Mouse (Mus musculus) forebrain, embryonic 14.5 days (tissue): ENCODE measurements around the gene Dlgap4. TPM values are rescaled to one million over a fixed set of nuclear protein-coding genes. Genes with fewer than 3 reads are reported as not detected.

Experiments
- ATAC-seq: fragments of 200-750 bp; cut with Nextera tagmentation; 2 replicates; pipeline ENCODE4 v1.8.0; 2017; ENCODE audit warnings: mild to moderate bottlenecking, moderate library complexity
- DNase-seq: peaks from one replicate; pipeline ENCODE4 v3.0.0-alpha.2; 2015; ENCODE audit warnings: low spot score
- H3K27ac ChIP-seq: fragments of 300-500 bp; sonication (generic); 2 replicates; pipeline ENCODE4 v1.5.1; 2014; ENCODE audit warnings: low read depth, mild to moderate bottlenecking, control low read depth, low read length, moderate library complexity
- H3K27me3 ChIP-seq: fragments of 300-500 bp; sonication (generic); replicated peaks from 2 replicates; pipeline ENCODE4 v1.6.1; 2014; ENCODE audit warnings: low read length, control low read depth, mixed read lengths; ENCODE audit not compliant: control insufficient read depth, insufficient read depth
- H3K36me3 ChIP-seq: fragments of 300-500 bp; sonication (generic); 2 replicates; pipeline ENCODE4 v1.6.1; 2014; ENCODE audit warnings: low read length, control low read depth; ENCODE audit not compliant: control insufficient read depth, insufficient read depth
- H3K4me1 ChIP-seq: fragments of 300-500 bp; sonication (generic); 2 replicates; pipeline ENCODE4 v1.6.1; 2014; ENCODE audit warnings: antibody characterized with exemption, low read length, control low read depth; ENCODE audit not compliant: control insufficient read depth, insufficient read depth
- H3K4me2 ChIP-seq: fragments of 300-500 bp; sonication (generic); 2 replicates; pipeline ENCODE4 v1.6.1; 2014; ENCODE audit warnings: mild to moderate bottlenecking, control low read depth, low read length
- H3K4me3 ChIP-seq: fragments of 300-500 bp; sonication (generic); 2 replicates; pipeline ENCODE4 v1.5.1; 2014; ENCODE audit warnings: low read depth, low read length, control low read depth
- H3K9ac ChIP-seq: fragments of 300-500 bp; sonication (generic); 2 replicates; pipeline ENCODE4 v1.6.1; 2014; ENCODE audit warnings: mild to moderate bottlenecking, low read length, control low read depth, moderate library complexity
- H3K9me3 ChIP-seq: fragments of 300-500 bp; sonication (generic); replicated peaks from 2 replicates; pipeline ENCODE4 v1.6.1; 2016; ENCODE audit warnings: low read length, control low read depth, mixed read lengths; ENCODE audit not compliant: control insufficient read depth
- WGBS: fragments of 180-500 bp; shearing (Covaris S2); extraction: QIAGEN DNeasy Blood & Tissue Kit; methylation state at CpG from one replicate; pipeline ENCODE4 v1.1.7; 2014; 5-methylcytosine and 5-hydroxymethylcytosine counted together
- polyA plus RNA-seq: library from polyadenylated mRNA; unstranded; fragments of >200 nt; fragmentation: Nextera tagmentation; extraction: Ambion mirVana; gene quantifications from 2 replicates; pipeline ENCODE4 v1.2.1, GENCODE M21; 2014

Dlgap4 gene
- polyA plus RNA-seq, 1 experiment from 2014 or later: 307 TPM

DNA sequence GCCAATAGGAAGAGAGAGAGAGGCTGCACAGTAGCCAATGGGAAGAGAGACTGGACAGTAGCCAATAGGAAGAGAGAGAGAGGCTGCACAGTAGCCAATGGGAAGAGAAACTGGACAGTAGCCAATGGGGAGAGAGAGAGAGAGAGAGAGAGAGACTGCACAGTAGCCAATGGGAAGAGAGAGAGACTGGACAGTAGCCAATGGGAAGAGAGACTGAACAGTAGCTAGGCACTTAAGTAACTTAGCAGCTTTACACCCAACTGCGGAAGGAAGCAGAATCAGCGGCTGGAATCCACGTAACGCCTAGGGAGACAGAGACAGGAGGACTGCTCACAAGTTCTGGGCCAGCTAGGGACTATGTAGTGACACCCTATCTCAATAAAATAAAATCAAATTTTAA, 191.1 kb downstream of the Dlgap4 start:
- 86% methylated on average over 4 of the region's 4 CpGs for WGBS
- H3K9ac ChIP-seq: no peak overlapping the region
- no peak for DNase-seq

DNA sequence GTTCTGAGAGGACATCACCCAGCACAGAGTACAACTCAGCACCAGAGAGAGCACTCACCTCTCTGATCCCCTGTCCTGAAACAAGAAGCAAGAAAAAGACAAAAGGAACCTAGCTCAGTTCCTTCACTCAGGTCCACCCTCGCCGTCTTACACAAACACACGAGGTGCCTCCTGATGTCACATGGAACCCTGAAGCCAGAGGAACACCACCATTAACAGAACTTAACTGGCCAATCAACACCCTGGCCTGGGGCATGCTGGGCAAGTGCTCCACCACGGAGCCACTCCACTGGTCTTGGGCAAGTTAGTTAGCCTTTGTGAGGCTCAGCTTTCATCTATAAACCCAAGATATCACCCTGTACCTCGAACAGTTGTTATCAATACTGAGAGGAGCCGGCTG, 193.4 kb downstream of the Dlgap4 start:
- Histone ChIP-seq H3K27me3 (no peaks in the 10 kb centered on the region), H3K4me2 (no peak overlapping the region), H3K36me3 (no peaks in the 10 kb centered on the region), H3K9me3 (no peaks in the 10 kb centered on the region), H3K27ac (no peak overlapping the region), H3K4me1 (no peaks in the 10 kb centered on the region), H3K4me3 (no peak overlapping the region), H3K9ac (no peak overlapping the region)
- WGBS: 74% methylated on average over 6 of the region's 6 CpGs
- ATAC-seq (no peak), DNase-seq (no peak)

More for the DNA sequence above, 191.1 kb downstream of the Dlgap4 start:
- Histone ChIP-seq H3K27ac (no peak overlapping the region), H3K36me3 (no peaks in the 10 kb centered on the region), H3K27me3 (no peaks in the 10 kb centered on the region), H3K9me3 (no peaks in the 10 kb centered on the region), H3K4me2 (no peak overlapping the region), H3K4me1 (no peaks in the 10 kb centered on the region), H3K4me3 (no peak overlapping the region)
- no peak for ATAC-seq

DNA sequence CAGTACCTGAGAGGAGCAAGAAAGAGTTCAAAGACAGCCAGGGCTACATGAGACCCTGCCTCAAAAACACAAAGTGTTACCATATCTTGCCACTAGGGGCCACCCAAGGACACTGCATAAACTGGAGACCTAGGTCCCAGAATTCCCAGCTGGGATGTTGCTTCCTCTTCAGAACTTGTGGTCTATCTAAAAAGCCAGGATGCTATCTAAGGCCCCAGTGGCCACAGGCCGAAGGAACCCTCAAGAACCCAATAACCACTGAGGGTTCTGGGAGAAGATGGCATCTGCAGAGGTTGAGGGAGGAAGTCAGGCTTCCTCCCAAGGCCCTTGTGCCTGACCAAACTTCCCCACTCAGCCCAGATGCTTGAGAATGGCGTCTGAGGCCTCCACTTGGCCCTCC, 196.1 kb downstream of the Dlgap4 start:
- H3K36me3 ChIP-seq: no peaks in the 10 kb centered on the region
- DNase-seq: peak; percentile 88
- WGBS: 58% methylated on average over 2 of the region's 2 CpGs
- no peak overlapping the region for H3K4me2 ChIP-seq
- ATAC-seq: peak; percentile 46; the same call in 1 of the 2 replicates
- H3K27ac ChIP-seq: no peak overlapping the region
- H3K4me3 ChIP-seq: no peak overlapping the region
- H3K9me3 ChIP-seq: no peaks in the 10 kb centered on the region
- no peaks in the 10 kb centered on the region for H3K27me3 ChIP-seq
- no peak overlapping the region for H3K9ac ChIP-seq
- H3K4me1 ChIP-seq: no peaks in the 10 kb centered on the region

DNA sequence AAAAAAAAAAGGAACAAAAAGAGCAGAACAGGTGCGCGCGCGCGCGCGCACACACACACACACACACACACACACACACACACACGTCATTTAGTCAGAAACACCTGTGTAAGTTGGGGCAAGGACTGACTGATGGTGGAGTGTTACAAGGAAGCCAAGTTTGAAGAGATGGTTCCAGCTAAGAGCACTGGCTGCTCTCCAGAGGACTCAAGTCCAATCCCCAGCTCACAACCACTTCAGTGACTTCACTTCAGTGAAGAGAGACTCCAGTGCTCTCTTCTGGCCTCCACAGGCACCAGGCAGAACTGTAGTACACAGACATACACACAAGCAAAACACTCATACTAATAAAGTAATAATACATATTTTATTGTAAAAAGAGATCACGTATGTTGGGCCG, 197.2 kb downstream of the Dlgap4 start:
- no peaks in the 10 kb centered on the region for H3K9me3 ChIP-seq
- no peaks in the 10 kb centered on the region for H3K36me3 ChIP-seq
- H3K27ac ChIP-seq: no peak overlapping the region
- no peak overlapping the region for H3K9ac ChIP-seq
- 97% methylated on average over 10 of the region's 10 CpGs for WGBS
- no peaks in the 10 kb centered on the region for H3K27me3 ChIP-seq
- DNase-seq (no peak), ATAC-seq (no peak)
- H3K4me1 ChIP-seq: no peaks in the 10 kb centered on the region
- no peak overlapping the region for H3K4me2 ChIP-seq
- no peak overlapping the region for H3K4me3 ChIP-seq

DNA sequence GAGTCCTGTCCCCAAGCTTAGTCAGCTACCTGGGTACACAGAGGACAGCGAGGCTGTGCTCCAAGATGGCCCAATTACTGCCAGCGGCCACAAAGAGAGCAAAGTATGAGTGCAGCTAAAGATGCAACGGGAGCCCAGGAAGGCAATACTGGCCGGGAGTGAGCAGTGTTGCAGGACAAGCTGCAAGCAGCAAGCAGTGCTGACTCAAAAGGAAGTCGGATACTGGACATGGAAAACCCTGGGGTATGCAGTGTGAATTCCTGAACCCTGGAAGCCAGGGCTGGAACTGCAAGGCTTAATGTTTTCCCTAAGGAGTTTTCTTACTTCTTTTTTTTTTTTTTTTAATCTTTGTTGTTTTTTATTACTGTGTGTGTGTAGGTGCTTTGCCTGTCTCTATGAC, 198.1 kb downstream of the Dlgap4 start:
- Histone ChIP-seq H3K4me2 (no peak overlapping the region), H3K27ac (no peak overlapping the region), H3K27me3 (no peaks in the 10 kb centered on the region), H3K9ac (no peak overlapping the region), H3K4me3 (no peak overlapping the region), H3K36me3 (no peaks in the 10 kb centered on the region), H3K4me1 (no peaks in the 10 kb centered on the region), H3K9me3 (no peaks in the 10 kb centered on the region)
- ATAC-seq (no peak), DNase-seq (no peak)
- 66% methylated on average over 5 of the region's 5 CpGs for WGBS

Other genes starting within 250 kb of the Dlgap4 start
- 9.6 and 11.2 TPM in 2 replicates for gene Epb41l1, start 192.8 kb upstream of the Dlgap4 start, polyA plus RNA-seq
- gene Aar2, start 66.1 kb upstream of the Dlgap4 start, polyA plus RNA-seq: 51.1 and 51.3 TPM in 2 replicates
- gene Myl9, start 161.7 kb downstream of the Dlgap4 start, polyA plus RNA-seq: 40.5 and 44.1 TPM in 2 replicates
- 45.1 and 48.0 TPM in 2 replicates for gene Tgif2, start 226.3 kb downstream of the Dlgap4 start, polyA plus RNA-seq
- 2.7 and 4.7 TPM in 2 replicates for gene 4930518I15Rik, start 244.2 kb downstream of the Dlgap4 start, polyA plus RNA-seq
- 163 and 174 TPM in 2 replicates for gene Rab5if, start 249.4 kb downstream of the Dlgap4 start, polyA plus RNA-seq